In the genomic region with DNA sequence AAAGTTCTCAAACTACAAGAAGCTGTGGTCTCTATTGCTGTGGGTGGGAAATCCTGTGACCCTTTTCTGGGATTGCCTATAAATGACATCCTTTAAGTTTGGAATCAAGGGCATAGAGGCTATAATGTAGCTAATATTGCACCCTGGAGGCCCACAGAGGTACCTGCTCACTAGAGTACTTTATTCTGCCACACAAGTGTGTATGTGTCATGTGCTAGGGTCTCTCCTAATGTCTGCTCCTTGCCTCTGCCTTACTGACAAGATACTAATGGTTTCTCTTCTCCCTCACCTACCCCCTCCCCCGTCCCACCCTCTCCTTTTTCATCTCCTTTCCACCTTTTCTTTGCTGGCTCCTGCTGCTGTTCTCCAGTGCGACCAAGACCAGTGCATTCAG, we compare ENCODE assay signal across 8 mouse cellular contexts.
DNase-seq lines count a peak whose midpoint lies in the region; ATAC-seq and TF ChIP-seq lines count a peak whose summit lies in the region.

No protein-coding gene starts in this region.

- H3K27me3 ChIP-seq in heart, adult 2 months (ENCODE audit: control insufficient read depth, insufficient read depth, low read length) = no peaks in the 10 kb centered on the region
- no peaks in the 10 kb centered on the region for H3K27me3 ChIP-seq in neural tube, embryonic 11.5 days (ENCODE audit: control insufficient read depth, insufficient read depth, low read length)
- no peaks in the 10 kb centered on the region for H3K27me3 ChIP-seq in liver, embryonic 13.5 days

- no peak for TF ChIP-seq CTCF in heart, adult 2 months (IDR thresholded peaks at IDR 0.05)

- H3K4me2 ChIP-seq in neural tube, embryonic 11.5 days (ENCODE audit: low read depth) = peak overlapping the region; percentile 58
- peak overlapping the region; percentile 52; the same call in 1 of the 2 replicates for H3K4me2 ChIP-seq in liver, embryonic 13.5 days

- H3K27ac ChIP-seq in heart, adult 2 months = no peak overlapping the region
- H3K27ac ChIP-seq in neural tube, embryonic 11.5 days (ENCODE audit: low read depth, low read length) = no peak overlapping the region
- no peak overlapping the region for H3K27ac ChIP-seq in liver, embryonic 13.5 days

- no peak overlapping the region for H3K4me3 ChIP-seq in heart, adult 2 months
- H3K4me3 ChIP-seq in neural tube, embryonic 11.5 days (ENCODE audit: low read depth, low read length) = no peak overlapping the region; the same call in 1 of the 2 replicates
- H3K4me3 ChIP-seq in liver, embryonic 13.5 days (replicated peaks) = no peak overlapping the region

- no peak for TF ChIP-seq EP300 in heart, adult 2 months (IDR thresholded peaks at IDR 0.05; ENCODE audit: insufficient read depth, low read depth, low read length)

- TF ChIP-seq POLR2A in heart, adult 2 months (IDR thresholded peaks at IDR 0.05; ENCODE audit: insufficient read depth, low read depth, low read length) = no peak

- H3K4me1 ChIP-seq in heart, adult 2 months (ENCODE audit: control insufficient read depth, insufficient read depth, low read length) = no peaks in the 10 kb centered on the region; the same call in 1 of the 2 replicates
- 0 out of 2 replicates have a peak, but pooled peaks cover 3% of the 10 kb centered on the region for H3K4me1 ChIP-seq in neural tube, embryonic 11.5 days (ENCODE audit: control insufficient read depth, insufficient read depth, low read length)
- peaks cover 17% of the 10 kb centered on the region; the same call in 1 of the 2 replicates for H3K4me1 ChIP-seq in liver, embryonic 13.5 days (replicated peaks)

- H3K36me3 ChIP-seq in heart, adult 2 months (ENCODE audit: control insufficient read depth, insufficient read depth, low read length) = no peaks in the 10 kb centered on the region
- no peaks in the 10 kb centered on the region for H3K36me3 ChIP-seq in neural tube, embryonic 11.5 days (ENCODE audit: control insufficient read depth, insufficient read depth, low read length)
- peaks cover 10% of the 10 kb centered on the region; the same call in 1 of the 2 replicates for H3K36me3 ChIP-seq in liver, embryonic 13.5 days

- H3K79me2 ChIP-seq in heart, adult 2 months (replicated peaks; ENCODE audit: control insufficient read depth, insufficient read depth, low read length) = no peaks in the 10 kb centered on the region

- ATAC-seq in neural tube, embryonic 11.5 days (ENCODE audit: insufficient read depth, low FRiP score, low TSS enrichment) = peak; percentile 6; the same call in 1 of the 2 replicates
- ATAC-seq in liver, embryonic 13.5 days (ENCODE audit: low read depth) = no peak

- no peak for DNase-seq in heart, adult 2 months
- no peak for DNase-seq in heart, adult 18-20 months
- DNase-seq in neural tube, embryonic 11.5 days (ENCODE audit: low spot score) = no peak
- DNase-seq in neural tube, embryonic 10.5 days (ENCODE audit: extremely low spot score, low spot score) = no peak
- no peak for DNase-seq in liver, embryonic 13.5 days
- DNase-seq in urinary bladder, postnatal 4 days (ENCODE audit: low spot score in 2 of 2) = no peak
- no peak for DNase-seq in embryo, embryonic 10 days (ENCODE audit: low spot score)
- no peak for DNase-seq in kidney, postnatal 14 days

- no peaks in the 10 kb centered on the region for H3K9me3 ChIP-seq in neural tube, embryonic 11.5 days (ENCODE audit: control insufficient read depth, low read length)
- H3K9me3 ChIP-seq in liver, embryonic 13.5 days (replicated peaks) = no peaks in the 10 kb centered on the region

- H3K9ac ChIP-seq in heart, adult 2 months (ENCODE audit: low read depth, low read length) = peak overlapping the region; percentile 70; the same call in 1 of the 2 replicates
- peak overlapping the region; percentile 27 for H3K9ac ChIP-seq in neural tube, embryonic 11.5 days (ENCODE audit: low read length)
- no peak overlapping the region for H3K9ac ChIP-seq in liver, embryonic 13.5 days

- intact Hi-C loops in heart, adult 2 months (cut with DNase I) = no loop called here

- 72% methylated on average over 2 of the region's 2 CpGs for WGBS in heart, adult 2 months
- 25% methylated on average over 2 of the region's 2 CpGs for WGBS in neural tube, embryonic 11.5 days
- WGBS in liver, embryonic 13.5 days (ENCODE audit: insufficient replicate concordance) = 57% methylated on average over 2 of the region's 2 CpGs
